Mouse (Mus musculus): Measurements from ENCODE around the gene Apoa1.

DNA sequence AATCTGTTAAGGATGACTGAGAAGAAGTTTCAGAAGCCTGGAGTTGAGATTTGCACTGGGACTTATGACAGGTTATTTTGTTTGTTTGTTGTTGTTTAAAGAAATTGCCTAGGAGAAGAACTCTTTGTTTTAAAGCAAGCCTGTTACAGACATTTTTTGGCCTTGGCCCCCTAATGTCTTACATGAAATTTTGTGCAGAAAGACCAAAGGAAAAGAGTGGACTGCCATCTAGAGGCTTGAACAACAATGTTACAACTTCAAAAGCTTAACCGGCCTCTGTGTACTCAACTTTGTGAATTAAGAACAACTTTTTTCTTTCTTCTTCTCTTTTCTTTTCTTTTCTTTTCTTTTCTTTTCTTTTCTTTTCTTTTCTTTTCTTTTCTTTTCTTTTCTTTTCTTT is 36.7 kb upstream of the Apoa1 start:
- TF ChIP-seq ZNF384 (IDR thresholded peaks at IDR 0.05; ENCODE audit: low read depth, low read length) (no peak), ZC3H11A (IDR thresholded peaks at IDR 0.05; ENCODE audit: borderline replicate concordance, low read depth, low read length) (no peak), HCFC1 (IDR thresholded peaks at IDR 0.05; ENCODE audit: borderline replicate concordance, insufficient read depth, low read length) (no peak)

All from ES-E14 (cell line).